Mouse (Mus musculus) hindbrain, embryonic 12.5 days (tissue): ENCODE data around the gene Cd79a. TPM values are rescaled to one million over a fixed set of nuclear protein-coding genes. Genes with fewer than 3 reads are reported as not detected.

ENCODE experiments used
- ATAC-seq: fragments of 200-750 bp; cut with Nextera tagmentation; 2 replicates; pipeline ENCODE4 v1.8.0; 2017; ENCODE audit warnings: moderate TSS enrichment; ENCODE audit not compliant: low FRiP score
- H3K27ac ChIP-seq: fragments of 300-500 bp; sonication (generic); 2 replicates; pipeline ENCODE4 v1.5.1; 2016; ENCODE audit warnings: mild to moderate bottlenecking
- H3K27me3 ChIP-seq: fragments of 300-500 bp; sonication (generic); 2 replicates; pipeline ENCODE4 v1.6.1; 2016; ENCODE audit warnings: mild to moderate bottlenecking
- H3K36me3 ChIP-seq: fragments of 300-500 bp; sonication (generic); 2 replicates; pipeline ENCODE4 v1.6.1; 2016; ENCODE audit warnings: mild to moderate bottlenecking
- H3K4me1 ChIP-seq: fragments of 300-500 bp; sonication (generic); 2 replicates; pipeline ENCODE4 v1.6.1; 2016
- H3K4me2 ChIP-seq: fragments of 300-500 bp; sonication (generic); replicated peaks from 2 replicates; pipeline ENCODE4 v1.6.1; 2016; ENCODE audit warnings: mild to moderate bottlenecking
- H3K4me3 ChIP-seq: fragments of 300-500 bp; sonication (generic); 2 replicates; pipeline ENCODE4 v1.5.1; 2016; ENCODE audit warnings: mild to moderate bottlenecking
- H3K9ac ChIP-seq: fragments of 300-500 bp; sonication (generic); 2 replicates; pipeline ENCODE4 v1.6.1; 2016; ENCODE audit warnings: mild to moderate bottlenecking, moderate library complexity
- H3K9me3 ChIP-seq: fragments of 300-500 bp; sonication (generic); replicated peaks from 2 replicates; pipeline ENCODE4 v1.6.1; 2016; ENCODE audit warnings: mild to moderate bottlenecking
- WGBS: fragments of 180-500 bp; shearing (Covaris S2); methylation state at CpG from one replicate; pipeline ENCODE4 v1.1.7; 2016; 5-methylcytosine and 5-hydroxymethylcytosine counted together
- polyA plus RNA-seq: library from polyadenylated mRNA; unstranded; fragments of >200 nt; fragmentation: Nextera tagmentation; extraction: Ambion mirVana; gene quantifications from 2 replicates; pipeline ENCODE4 v1.2.1, GENCODE M21; 2016

Gene Cd79a
- polyA plus RNA-seq, 1 experiment from 2014 or later: 0.23 TPM

- H3K4me2 ChIP-seq: no peak overlapping the region
- 57% methylated on average over 17 of the region's 17 CpGs for WGBS
- H3K27me3 ChIP-seq: peaks cover 14% of the 10 kb centered on the region
- H3K27ac ChIP-seq: no peak overlapping the region
- H3K4me1 ChIP-seq: no peaks in the 10 kb centered on the region
- H3K4me3 ChIP-seq: no peak overlapping the region
- no peak overlapping the region for H3K9ac ChIP-seq
- H3K9me3 ChIP-seq: peaks cover 3% of the 10 kb centered on the region; the same call in 1 of the 2 replicates
- H3K36me3 ChIP-seq: no peaks in the 10 kb centered on the region
- ATAC-seq: no peak
These were observed 28.1 kb upstream of the Cd79a start for GRCm38 (mm10) chr7:24869080-24869479.

DNA sequence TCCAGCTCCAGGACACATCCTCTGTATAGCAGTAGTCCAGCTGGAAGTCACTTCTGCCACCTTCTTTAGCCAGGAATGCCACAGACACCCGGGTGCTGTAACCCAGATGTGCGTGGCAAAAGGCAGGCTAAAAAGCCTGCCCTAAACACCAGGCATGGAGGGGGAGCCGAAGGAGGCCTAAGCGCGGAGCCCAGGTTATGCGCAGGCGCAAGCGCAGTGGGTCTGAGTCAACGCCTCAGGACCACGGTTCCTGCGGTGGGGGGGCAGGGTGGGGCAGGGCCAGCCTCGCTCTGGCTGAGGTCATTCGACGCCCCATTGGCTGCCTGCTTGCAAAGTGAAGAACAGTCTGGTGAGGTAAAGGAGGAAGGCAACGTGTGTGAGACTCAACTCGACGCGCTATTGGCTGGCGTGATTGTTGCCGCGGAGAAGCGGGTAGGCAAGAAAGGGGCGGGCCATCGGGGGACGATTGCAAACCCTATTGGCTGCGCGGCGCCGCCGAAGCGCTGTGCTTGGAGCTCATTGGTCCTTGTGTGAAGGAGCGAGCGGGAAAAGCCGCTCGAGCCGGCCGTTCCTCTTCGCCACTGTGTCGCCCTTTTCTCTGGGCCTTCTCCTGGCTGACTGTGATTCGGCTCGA is 27.5 kb upstream of the Cd79a start, which contains the start of the genes Lypd4 and Dmrtc2:
Gene Lypd4, minus strand, starts transcription at position 410 of the 634 bp plus-strand sequence.
Gene Dmrtc2, plus strand, starts transcription at position 526 of the 634 bp plus-strand sequence.
- Histone ChIP-seq H3K36me3 (no peaks in the 10 kb centered on the region), H3K4me3 (no peak within 1 kb of the TSS), H3K4me2 (peak within 1 kb of the TSS; percentile 15; the same call in 1 of the 2 replicates), H3K27ac (no peak within 1 kb of the TSS), H3K4me1 (no peaks in the 10 kb centered on the region), H3K9me3 (peaks cover 3% of the 10 kb centered on the region; the same call in 1 of the 2 replicates), H3K27me3 (peaks cover 14% of the 10 kb centered on the region), H3K9ac (no peak within 1 kb of the TSS)
- WGBS: 54% methylated on average over 41 of the region's 41 CpGs
- ATAC-seq: no peak

GRCm38 (mm10) chr7:24877588-24877987 is 19.6 kb upstream of the Cd79a start:
- no peak overlapping the region for H3K4me2 ChIP-seq
- H3K27me3 ChIP-seq: no peaks in the 10 kb centered on the region
- no peak for ATAC-seq
- WGBS: 86% methylated on average over 3 of the region's 3 CpGs
- H3K36me3 ChIP-seq: no peaks in the 10 kb centered on the region
- H3K4me3 ChIP-seq: no peak overlapping the region
- no peak overlapping the region for H3K9ac ChIP-seq
- H3K27ac ChIP-seq: no peak overlapping the region
- no peaks in the 10 kb centered on the region for H3K9me3 ChIP-seq
- H3K4me1 ChIP-seq: no peaks in the 10 kb centered on the region

DNA sequence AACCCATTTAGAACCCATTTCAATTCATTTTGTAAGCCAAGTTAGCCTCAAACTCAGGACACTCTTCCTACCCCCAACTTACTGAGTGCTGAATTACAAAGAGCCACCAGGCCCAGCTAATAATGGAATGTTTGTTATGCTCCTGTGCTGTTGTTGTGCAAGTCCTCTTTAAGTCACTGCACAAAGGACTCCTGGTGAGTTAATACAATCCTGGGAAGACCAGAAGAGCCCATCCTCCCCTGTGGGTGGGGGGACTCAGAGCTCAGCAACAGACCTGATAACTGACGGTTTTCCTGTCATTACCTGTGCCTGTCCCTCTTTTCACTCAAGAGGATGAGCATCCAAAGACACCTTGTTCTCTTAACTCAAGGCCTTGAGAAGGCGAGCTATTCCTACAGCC is 17.6 kb upstream of the Cd79a start:
- no peak overlapping the region for H3K4me2 ChIP-seq
- no peaks in the 10 kb centered on the region for H3K27me3 ChIP-seq
- H3K9ac ChIP-seq: no peak overlapping the region
- 20% methylated on average over 2 of the region's 2 CpGs for WGBS
- H3K36me3 ChIP-seq: no peaks in the 10 kb centered on the region
- H3K27ac ChIP-seq: no peak overlapping the region
- no peak for ATAC-seq
- no peaks in the 10 kb centered on the region for H3K9me3 ChIP-seq
- H3K4me1 ChIP-seq: no peaks in the 10 kb centered on the region
- no peak overlapping the region for H3K4me3 ChIP-seq

GRCm38 (mm10) chr7:24882416-24883199 is 14.6 kb upstream of the Cd79a start:
- Histone ChIP-seq H3K4me1 (peaks cover 25% of the 10 kb centered on the region), H3K27me3 (no peaks in the 10 kb centered on the region), H3K36me3 (peaks cover 20% of the 10 kb centered on the region), H3K4me3 (no peak overlapping the region), H3K27ac (no peak overlapping the region), H3K9me3 (no peaks in the 10 kb centered on the region), H3K9ac (no peak overlapping the region), H3K4me2 (no peak overlapping the region)
- WGBS: 92% methylated on average over 9 of the region's 9 CpGs
- no peak for ATAC-seq

GRCm38 (mm10) chr7:24883896-24884692 is 13.1 kb upstream of the Cd79a start, which contains the start of gene Rps19:
TSS of gene Rps19 (plus strand) at chr7:24884371.
- Histone ChIP-seq H3K27ac (peak within 1 kb of the TSS; percentile 87), H3K9ac (peak within 1 kb of the TSS; percentile 98), H3K4me2 (peak within 1 kb of the TSS; percentile 79), H3K4me3 (peak within 1 kb of the TSS; percentile 82), H3K27me3 (no peaks in the 10 kb centered on the region), H3K9me3 (no peaks in the 10 kb centered on the region), H3K4me1 (peaks cover 28% of the 10 kb centered on the region), H3K36me3 (peaks cover 34% of the 10 kb centered on the region)
- peak; percentile 94 for ATAC-seq
- WGBS: under 1% methylated on average over 57 of the region's 57 CpGs

- Histone ChIP-seq H3K4me3 (peak overlapping the region; percentile 82), H3K4me1 (peaks cover 28% of the 10 kb centered on the region), H3K36me3 (peaks cover 41% of the 10 kb centered on the region), H3K9ac (peak overlapping the region; percentile 98), H3K27ac (peak overlapping the region; percentile 87), H3K9me3 (no peaks in the 10 kb centered on the region), H3K4me2 (peak overlapping the region; percentile 79), H3K27me3 (no peaks in the 10 kb centered on the region)
- under 1% methylated on average over 47 of the region's 47 CpGs for WGBS
- peak; percentile 5; the same call in 1 of the 2 replicates for ATAC-seq
These were observed 12.4 kb upstream of the Cd79a start for GRCm38 (mm10) chr7:24884693-24885291.

GRCm38 (mm10) chr7:24885468-24886307 is 11.5 kb upstream of the Cd79a start:
- WGBS: 47% methylated on average over 12 of the region's 12 CpGs
- Histone ChIP-seq H3K4me1 (peaks cover 28% of the 10 kb centered on the region), H3K9ac (peak overlapping the region; percentile 98), H3K36me3 (peaks cover 46% of the 10 kb centered on the region), H3K27ac (no peak overlapping the region), H3K4me2 (peak overlapping the region; percentile 79), H3K9me3 (no peaks in the 10 kb centered on the region), H3K27me3 (no peaks in the 10 kb centered on the region), H3K4me3 (peak overlapping the region; percentile 82)
- no peak for ATAC-seq

DNA sequence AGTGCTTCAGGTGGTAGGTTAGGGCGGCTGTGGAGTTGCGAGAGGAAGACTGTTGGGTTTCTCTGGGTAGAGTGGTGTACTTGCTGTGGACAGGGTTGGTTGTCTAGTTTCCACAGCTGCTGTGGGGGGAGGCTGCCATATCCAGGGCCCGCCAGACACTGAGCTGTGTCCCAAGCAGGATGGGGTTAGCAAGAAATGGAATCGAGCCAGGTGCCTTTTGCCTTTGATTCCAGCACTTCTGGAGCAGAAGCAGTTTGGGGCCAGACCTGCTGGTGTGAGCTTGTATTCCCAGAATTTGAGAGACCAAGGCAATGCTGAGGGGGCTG is 10.9 kb upstream of the Cd79a start:
- Histone ChIP-seq H3K4me1 (peaks cover 28% of the 10 kb centered on the region), H3K36me3 (peaks cover 46% of the 10 kb centered on the region), H3K9ac (peak overlapping the region; percentile 98), H3K4me3 (peak overlapping the region; percentile 82), H3K4me2 (peak overlapping the region; percentile 79), H3K27me3 (no peaks in the 10 kb centered on the region), H3K9me3 (no peaks in the 10 kb centered on the region), H3K27ac (no peak overlapping the region)
- no peak for ATAC-seq
- WGBS: 77% methylated on average over 4 of the region's 4 CpGs

DNA sequence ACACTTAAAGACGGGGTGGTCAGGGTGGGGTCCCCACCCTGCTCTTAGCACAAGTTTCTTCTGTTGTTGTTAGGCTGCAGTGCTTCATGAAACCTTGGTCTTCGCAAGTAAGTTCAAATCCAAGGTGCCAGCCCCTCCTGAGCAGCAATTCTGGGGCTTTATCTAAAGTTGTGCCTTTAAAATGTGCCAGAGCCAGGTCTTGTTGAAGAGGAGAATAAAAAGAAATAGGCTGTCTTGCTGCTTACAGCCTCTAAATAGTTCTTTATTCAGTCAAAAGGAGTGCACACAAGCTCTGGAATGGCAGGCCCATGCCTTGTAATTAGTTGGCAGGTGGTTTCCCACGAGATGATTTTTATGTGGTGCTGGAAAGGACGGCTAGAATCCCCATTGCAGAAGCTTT is 10.1 kb upstream of the Cd79a start:
- 75% methylated on average over 4 of the region's 4 CpGs for WGBS
- Histone ChIP-seq H3K4me2 (no peak overlapping the region), H3K27me3 (no peaks in the 10 kb centered on the region), H3K9me3 (no peaks in the 10 kb centered on the region), H3K4me1 (peaks cover 28% of the 10 kb centered on the region), H3K9ac (peak overlapping the region; percentile 19; the same call in 1 of the 2 replicates), H3K27ac (no peak overlapping the region), H3K4me3 (no peak overlapping the region), H3K36me3 (peaks cover 46% of the 10 kb centered on the region)
- ATAC-seq: no peak
